Mouse (Mus musculus): Measurements from ENCODE around the gene Megf6.

The Megf6 gene

DNA sequence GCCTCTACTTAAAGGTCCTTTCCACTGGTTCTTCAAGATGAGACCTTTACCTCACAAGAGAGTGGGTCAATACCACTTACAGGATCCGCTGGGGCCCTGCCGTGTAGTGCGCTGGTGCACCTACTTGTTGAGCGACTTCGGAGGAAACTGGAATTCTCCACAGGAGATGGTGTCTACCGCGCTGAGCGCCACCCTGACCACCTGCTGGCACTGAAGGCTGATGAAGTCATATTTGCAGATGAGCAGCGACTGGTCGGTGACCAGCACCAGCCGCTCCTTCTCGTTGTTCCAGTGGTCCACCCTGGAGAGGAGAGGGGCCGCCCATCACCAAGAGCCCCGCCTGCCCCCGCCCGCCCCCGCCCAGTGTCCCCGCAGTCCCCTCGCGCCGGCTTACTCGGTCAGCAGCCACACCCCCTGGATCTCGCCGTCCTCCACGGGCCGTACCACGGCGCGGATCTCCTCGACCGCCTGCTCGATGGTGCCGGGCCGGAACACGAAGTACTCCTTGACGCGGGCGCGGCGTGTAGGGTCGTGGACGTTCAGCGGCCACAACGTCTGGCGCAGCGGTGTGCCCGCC is 10.5 kb upstream of the Megf6 start:
- peak; percentile 12 for DNase-seq (ENCODE audit: low spot score)

DNA sequence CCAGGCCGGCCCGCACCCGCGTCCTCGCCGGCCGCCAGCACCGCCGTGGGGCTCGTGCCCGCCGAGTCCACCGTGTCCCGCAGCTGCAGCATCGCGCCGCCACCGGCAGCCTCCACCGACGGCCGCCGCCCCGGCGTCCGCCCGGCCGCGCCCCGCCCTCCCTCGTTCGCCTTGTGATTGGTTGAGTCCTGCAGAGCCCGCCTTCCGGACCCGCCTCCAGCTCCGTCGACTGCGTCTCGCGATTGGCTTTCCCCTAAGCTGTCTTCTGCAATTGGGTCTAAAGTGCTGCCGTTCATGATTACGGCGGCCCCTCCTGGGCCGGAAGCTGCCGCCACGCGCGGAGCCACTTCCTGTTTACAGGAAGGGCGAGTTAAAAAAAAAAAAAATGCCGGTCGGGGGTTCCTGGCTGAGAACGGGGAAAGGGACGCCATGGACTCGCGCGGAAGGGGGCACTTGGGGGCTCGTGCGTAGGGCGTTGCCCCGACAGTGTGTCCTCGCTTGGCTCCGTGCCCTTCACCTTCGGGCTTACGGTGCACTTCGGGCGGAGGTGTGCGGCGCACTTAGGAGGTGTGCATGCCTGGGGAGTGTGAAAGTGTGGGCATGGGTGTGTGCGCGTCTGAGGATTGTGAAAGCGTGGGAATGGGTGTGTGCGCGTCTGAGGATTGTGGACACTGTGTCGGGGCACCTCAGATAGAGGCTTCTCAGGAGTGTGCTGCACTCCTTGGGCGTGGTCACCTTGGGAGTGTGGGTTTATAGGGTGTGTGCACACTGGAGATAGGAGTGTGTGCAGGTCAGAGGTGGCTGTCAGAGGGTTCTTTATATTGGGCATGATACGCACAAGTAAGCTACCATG is 9.8 kb upstream of the Megf6 start, which contains the start of gene Tprgl:
Gene Tprgl (minus strand): TSS at position 129 of the 853 bp plus-strand sequence.
- DNase-seq (ENCODE audit: low spot score), result peak; percentile 95

DNA sequence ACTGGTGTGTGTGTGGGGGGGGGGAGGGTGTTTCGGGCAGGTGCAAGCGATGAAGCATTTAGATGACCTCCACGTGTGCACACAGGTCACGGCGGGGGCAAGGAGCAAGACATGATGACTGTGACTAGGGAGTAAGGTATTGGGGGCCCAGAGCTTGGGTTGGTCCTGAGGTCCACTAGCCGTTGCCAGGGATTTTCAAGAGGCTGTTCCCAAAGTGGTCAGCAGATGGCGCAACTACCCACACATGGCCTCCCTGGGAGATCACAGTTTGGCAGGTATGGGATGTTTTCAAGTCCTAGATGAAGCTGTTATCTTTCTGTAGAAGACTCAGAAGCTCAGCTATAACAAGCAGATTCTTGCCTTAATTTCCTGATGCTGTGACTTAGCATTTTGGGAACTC is 7.2 kb upstream of the Megf6 start:
- peak; percentile 71 for DNase-seq (ENCODE audit: low spot score)

DNA sequence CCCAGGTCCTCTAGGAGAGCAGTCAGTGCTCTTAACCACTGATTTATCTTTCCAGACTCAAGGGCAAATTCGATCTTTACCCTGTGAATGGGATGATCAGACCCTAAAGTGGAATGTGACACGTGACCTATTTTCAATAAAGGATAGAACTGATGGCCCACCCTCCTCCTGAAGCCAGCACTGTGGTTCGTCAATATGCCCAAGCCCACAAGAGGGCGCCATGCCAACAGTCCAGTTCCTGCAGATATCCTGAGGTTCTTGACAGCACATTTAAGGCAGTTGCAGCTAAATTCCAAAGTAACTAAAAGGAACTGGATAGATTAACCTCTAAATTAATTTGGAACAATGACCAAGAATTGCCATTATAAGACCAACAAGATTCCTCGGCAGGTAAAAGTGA is 3.5 kb upstream of the Megf6 start:
- peak; percentile 48 for DNase-seq (ENCODE audit: low spot score)

DNA sequence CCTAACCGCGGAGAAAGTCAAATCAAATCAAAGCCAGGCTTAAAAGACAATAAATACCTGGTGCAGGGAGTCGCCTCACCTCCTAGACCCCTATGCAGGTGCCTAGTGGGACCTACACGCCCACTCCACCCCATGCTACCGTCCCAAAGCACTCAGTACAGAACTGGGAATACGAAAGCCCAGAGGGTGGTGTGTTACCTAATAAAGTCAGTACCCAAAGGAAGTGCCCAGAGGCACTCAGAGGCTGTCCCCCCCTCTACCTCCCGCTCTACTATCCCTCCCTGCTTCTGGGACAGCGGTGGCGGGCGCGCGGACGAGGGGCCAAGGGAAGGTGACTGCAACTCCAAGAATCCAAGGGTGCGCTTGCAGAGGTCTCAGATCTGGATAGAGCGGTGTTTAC is 509 bp upstream of the Megf6 start:
- no peak for DNase-seq (ENCODE audit: low spot score)

DNA sequence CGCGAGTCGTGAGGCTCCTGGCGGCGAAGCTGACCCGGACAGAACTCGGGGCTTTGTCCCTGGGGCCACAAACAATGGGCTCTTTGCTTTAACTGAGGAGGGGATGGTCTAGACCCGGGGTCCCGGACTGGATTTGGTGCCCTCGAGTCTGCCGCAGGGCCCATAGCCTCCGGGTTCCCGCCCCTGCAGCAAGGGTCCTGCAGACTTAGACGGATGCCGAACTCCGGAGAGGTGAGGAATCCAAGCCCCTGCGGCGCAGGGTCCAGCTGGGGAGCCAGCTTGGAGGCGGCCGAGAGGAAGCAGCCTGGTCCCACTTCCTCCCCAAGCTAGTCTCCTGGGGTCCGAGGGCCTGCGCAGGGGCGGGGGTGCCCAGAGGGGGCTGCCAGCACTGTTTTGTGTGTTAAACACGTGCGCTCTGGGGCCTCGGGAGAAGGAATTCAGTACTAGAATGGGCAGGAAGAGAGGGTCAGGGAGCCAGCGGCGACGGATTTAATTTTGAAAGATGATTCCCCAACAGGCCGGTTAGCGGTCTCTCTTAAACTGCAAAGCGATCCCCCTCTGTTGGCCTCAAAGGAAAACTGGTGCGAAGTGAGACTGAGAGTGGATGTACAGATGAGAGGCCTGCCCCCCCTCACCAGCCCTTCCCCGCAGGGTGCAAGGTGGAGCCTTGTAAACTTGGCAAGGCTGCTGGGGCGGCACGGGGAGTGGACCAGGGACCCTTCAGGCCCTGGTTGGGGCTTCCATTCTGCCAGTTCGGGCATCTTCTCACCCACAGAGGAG is 811 bp downstream of the Megf6 start:
- DNase-seq (ENCODE audit: low spot score), result no peak

DNA sequence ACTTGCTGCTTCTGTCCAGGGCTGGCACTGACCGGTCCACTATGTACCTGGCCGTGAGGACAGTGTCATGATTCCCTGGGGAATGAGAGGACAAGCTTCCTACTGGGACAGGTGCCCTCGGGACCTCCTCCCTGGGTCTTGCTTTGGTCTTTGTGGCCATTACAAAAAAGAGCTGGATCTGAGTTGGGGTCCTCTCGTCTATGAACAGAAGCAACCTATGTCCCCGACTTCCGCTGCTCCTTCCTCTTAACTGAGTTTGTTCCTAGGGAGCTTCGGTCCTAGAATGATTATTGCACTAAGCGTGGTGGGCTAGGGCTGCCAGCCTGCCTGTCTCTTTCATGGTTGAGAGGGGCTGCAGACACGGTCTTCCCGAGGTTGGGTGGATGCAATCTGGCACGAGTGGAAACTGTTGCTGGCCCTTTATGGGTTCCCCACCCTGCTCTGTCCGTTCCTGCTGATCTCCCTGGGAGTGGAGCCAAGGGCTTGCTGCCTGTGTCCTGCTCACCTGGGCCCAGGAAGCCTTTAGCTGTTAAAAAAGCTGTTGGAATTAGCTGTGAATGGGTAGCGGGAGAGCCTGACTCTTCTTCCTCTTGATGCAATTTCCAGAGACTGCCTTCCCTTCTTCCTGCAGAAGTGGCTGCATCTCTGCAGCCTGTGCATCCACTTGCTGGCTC is 1.5 kb downstream of the Megf6 start:
- no peak for DNase-seq (ENCODE audit: low spot score)

DNA sequence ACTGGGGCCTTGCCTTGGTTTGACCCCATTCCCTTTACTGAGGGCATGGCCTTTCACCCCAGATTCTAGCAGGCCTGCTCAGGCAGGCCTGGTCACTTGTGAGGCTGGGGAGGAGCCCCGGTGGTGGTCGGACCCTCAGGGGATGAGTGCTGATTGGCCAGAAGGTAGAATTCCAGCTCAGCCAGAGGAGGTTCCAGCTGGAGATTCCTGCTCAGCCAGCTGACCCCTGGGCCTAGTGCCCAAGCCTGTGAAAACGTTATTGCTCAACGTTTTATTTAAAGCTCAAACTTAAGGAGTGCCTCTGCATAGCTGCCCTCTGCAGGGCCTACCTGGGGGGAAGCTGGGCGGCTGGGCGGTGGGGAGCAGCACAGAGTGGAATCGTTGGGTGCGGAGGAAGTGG is 6.7 kb downstream of the Megf6 start:
- peak; percentile 63 for DNase-seq (ENCODE audit: low spot score)

DNA sequence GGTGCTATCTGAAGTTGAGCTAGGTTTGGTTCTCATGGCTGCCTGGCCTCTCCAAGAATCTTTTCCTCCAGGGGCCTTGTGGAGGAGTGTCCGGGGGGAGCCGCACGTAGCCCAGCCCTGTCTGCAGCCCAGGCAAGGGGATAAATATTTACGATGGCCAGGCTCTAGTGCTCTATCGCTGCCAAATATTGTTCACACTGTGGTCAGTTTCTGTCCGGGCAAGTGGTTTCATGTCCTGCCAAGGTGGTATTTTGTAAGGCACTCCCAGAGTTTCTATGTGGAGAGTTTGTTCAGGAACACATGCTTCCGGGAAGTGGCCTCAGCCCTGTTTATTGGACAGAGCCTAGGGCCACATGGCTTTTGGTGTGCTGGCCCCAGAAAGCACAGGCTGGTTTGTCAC is 10.5 kb downstream of the Megf6 start:
- no peak for DNase-seq (ENCODE audit: low spot score)

DNA sequence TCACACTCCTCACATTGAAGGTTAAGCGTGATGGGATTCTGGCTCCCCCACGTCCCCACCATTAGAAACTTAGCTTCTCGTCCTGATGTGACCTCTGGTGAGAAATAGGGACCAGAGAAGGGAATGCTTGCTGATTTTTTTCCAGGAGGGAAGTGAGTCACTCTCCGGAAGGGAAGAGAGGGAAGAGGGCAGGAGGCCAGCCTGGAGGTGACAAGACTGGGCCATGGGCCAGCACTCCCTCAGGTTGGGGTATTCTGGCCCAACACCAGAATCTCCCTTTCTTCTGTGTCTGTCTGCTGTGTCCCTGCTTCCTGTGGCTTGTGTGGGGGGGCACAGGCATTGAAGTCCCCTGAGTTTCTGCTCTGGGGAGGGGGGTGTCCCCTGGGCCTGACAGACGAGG is 13.0 kb downstream of the Megf6 start:
- no peak for DNase-seq (ENCODE audit: low spot score)

DNA sequence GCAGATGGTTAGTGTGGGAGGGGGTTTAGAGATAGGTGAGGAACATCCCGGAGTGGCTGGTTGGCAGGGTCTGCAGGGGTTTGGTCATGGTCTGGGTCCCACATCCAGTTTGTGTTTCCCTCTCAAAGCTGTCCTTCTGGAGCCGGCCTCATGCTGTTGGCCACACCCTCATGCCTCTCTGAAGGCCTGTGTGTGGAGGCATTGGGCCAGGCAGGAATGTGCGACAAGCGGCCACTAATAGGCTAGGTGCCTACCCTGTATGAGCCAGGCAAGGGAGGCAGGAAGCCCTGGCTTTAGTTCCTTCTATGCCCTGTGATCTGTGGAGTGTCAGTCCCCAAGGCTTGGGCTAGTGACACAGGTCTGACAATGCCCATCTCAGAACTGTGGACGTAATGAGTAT is 14.5 kb downstream of the Megf6 start:
- DNase-seq (ENCODE audit: low spot score), result no peak

DNA sequence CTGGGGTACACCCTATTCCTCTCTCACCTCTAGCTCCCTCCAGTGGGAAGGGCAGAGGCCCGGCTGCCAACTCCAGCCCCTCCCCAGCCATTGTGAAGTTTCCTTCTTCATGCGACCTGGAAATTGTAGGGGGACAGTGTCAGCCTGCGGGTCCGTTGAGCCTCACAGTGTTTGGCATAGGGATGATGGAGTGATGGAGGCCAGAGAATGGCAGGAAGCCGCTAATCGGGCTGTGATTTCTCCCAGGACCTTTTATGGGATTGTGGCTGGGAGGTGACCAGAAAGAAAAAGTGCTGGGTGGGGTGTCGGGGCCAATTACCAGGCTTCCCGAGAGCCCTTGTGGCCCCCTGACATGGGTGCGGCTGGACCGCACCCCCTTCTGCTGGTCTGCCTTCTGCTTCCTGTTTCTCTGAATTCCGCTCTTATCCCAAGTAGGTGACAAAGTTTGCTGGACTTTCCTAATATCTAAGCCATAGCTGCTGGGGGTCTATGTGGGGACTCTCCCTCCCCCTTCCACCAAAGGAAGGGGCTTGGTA is 15.5 kb downstream of the Megf6 start:
- no peak for DNase-seq (ENCODE audit: low spot score)

DNA sequence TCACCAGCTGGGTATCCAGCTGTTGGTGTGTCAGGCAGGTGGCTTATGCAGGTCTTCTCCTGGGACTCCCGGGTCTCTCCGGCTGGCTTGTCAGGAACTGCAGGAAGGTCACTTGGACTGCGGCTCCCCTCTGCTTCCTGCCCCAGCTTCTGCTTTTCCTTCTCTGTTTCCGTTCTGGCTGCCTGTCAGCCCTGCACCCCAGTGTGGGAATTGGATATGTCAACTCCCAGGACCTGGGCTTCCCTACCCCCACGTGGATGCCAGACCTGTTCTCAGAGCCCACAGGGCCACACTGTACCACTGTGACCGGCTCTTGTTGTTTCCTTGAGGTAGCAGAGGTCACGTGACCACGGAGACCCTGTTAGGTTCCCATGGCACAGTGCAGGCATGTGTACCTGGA is 18.4 kb downstream of the Megf6 start:
- no peak for DNase-seq (ENCODE audit: low spot score)

DNA sequence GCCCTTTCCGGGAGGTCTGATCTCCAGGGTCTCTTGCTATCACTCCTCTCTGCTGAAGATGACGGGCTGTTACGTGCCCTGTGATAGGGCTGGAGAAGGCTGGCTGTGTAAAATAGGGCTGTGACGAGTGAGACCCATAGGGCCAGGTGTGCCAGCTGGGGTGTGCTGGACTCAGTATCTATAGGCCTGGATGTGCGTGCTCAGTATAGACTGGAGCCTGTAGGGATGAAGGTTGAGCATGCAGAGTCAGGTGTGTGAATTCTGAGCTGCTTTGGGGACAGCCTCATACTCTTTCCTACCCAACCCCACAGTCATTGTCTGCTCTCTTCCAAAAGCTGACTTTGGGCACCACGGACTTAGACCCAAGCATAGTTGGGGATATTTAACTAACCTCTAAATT is 27.4 kb downstream of the Megf6 start:
- DNase-seq (ENCODE audit: low spot score), result no peak

DNA sequence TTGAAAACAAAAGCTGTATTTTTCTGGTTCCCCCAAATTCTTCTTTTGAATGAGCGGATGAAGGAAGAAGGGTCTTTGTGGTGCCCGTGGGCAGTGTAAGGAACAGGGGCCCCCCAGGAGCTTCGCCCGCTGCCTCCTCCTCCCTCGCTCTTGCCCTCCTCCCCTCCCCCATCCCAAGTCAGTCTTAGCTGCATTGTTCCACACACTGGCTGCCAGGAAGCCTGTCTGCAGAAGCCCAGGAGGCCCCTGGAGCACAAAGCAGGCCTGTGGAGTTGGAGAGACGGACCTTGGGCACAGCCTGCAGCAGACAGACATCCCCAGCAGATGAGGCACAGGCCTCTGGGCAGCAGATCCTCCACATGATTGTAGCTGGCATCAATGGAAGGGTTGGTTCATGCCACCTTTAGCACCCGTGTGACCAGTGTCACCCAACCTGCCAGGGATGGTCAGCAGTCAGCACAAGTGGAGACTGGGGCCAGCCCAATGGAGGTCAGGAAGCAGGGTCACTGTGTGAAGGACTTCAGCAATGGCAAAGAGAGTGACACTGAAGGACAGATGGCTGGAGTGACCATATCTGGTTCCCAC is 27.9 kb downstream of the Megf6 start:
- DNase-seq (ENCODE audit: low spot score), result no peak

DNA sequence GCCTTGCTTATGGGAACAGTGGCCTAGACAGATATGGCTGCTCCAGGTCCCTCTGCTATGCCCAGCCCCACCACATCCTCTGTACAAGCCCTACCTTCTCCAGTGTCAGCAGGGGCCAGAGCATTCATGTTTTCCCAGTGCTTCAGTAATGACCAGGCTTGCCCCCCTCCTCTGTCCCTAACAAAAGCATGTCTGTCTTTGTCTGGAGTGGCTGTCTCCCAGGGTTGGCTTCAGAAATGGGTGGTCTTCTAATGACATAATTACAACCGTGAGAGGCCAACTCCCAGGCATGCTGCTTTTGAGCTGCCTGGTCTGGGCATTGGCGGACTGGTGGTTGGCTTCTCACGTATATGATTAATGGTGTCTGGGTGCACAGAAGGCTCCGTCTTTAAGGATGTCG is 31.0 kb downstream of the Megf6 start:
- DNase-seq (ENCODE audit: low spot score), result no peak

DNA sequence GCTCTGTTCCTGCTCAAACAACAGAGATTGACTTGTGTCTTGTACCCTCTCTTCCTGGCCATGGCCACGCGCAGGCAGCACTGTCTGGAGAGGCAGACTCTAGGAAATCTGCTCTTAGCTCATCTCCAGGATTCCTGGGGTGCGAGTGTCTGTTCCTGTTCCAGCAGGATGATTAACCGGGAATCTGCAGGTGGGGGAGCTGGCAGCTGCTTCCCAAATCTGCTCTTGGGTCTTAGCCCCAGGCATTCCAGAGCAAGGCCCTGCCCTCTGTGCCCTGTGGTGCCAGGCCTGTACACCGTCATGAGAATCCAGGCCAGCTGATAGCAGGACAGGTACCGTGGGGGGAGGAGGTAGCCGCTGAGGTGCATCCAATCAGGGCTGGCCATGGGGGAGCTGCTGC is 34.0 kb downstream of the Megf6 start:
- no peak for DNase-seq (ENCODE audit: low spot score)

DNA sequence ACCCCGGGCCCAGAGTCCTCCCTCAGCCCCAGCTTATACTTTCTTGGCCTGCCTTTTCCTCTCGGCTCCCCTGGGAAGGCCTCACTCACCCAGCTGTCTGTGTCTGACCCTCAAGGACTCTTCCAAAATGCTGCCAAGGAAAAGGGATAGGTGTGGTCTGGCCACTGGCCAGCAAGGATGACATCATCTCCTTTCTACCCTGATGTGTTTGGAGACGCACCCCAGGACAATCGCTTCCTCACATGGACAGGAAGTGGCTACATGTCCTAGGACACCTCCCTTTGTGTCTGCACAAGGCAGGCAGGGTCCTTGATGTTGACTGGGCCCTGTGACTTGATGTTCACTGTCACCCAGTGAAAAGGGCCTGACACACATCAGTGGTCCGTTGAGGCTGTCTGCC is 34.9 kb downstream of the Megf6 start:
- DNase-seq (ENCODE audit: low spot score), result no peak

DNA sequence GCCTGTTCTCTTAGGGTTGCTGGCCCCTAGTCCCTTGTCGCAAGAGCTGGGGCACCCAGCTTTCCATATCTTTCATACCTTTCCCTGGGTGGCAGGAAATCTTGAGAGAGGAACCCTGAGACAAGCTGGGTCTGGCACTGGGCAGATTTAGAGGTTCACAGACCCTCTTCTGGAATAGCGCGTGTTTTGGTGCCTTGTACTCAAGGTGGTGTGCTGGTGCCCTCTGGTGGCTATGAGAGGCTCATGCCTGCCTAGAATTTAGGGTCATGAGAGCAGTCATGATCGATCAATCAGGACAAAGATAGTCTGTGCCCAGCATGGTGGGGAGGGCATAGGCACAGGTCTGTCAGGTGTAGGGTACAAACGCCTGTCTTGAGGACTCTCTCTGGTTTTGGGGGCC is 36.7 kb downstream of the Megf6 start:
- peak; percentile 75 for DNase-seq (ENCODE audit: low spot score)

DNA sequence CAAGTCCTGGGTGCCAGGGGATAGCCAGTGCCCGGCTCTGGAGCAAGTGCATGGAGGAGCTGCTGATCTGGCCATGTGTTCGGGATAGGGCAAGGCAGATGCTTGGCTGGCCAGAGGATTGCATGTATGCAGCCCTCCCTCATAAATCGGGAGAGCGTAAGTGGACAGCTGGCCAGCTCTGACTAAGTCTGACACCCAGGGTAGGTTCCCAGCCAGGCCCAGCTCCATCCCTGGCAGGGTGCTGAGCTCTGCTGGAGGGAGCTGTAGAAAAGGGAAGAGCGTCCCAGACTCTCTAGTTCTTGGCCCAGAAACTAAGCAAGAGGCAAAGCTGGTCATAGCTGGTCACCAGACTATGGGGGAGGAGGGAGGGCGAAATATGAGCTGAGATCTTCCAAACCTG is 38.5 kb downstream of the Megf6 start:
- peak; percentile 75 for DNase-seq (ENCODE audit: low spot score)

DNA sequence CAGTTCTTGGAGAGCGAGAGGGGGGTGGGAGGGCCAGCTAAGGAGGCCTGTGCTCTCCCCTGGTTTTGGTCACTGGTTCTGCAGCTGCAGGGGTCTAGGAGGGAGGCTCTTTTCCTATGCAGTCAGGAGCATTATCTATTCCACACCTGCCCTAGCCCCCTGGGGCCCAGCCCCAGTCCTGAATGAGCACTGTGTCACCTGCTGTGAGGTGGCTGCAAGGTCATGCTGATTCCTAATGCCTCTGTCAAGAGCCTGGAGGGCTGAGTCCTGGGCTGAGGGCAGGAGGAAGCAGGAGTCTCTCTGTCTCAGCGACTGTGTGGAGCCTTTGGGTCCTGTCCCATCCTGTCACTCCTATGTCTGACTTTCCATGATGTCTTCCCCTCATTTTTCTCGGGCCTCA is 39.3 kb downstream of the Megf6 start:
- DNase-seq (ENCODE audit: low spot score), result no peak

DNA sequence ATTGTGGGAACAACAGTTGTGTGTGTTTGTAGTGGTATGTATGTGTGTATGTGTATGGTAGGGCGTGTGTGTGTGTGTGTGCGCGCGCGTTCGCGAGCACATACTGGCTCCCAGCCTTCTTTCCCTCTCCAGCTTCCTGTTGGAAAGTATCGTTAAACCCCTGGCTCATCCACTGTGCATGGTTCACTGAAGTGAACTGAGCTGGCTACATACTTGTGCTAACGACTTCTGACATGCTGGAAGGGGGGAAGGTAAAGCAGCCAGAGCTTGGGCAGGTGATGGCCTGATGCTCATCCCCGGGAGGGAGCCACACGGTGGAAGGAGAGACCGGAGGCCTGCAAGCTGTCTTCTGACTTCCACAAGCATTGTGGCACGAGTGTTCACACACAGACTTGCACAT is 40.9 kb downstream of the Megf6 start:
- no peak for DNase-seq (ENCODE audit: low spot score)

Measured in adipocyte (in vitro differentiated cells).